Mouse (Mus musculus): Measurements from ENCODE around the gene Cep128. TPM values are rescaled to one million over a fixed set of nuclear protein-coding genes. Genes with fewer than 3 reads are reported as not detected.

The Cep128 gene
- total and polyA plus RNA-seq, 3 experiments, result 12.7 to 40.1 (median 23.3) TPM

- H3K36me3 ChIP-seq (ENCODE audit: control insufficient read depth in 1 of 2, insufficient read depth in 2 of 2, low read length in 2 of 2), result no peaks in the 10 kb centered on the region
- no peaks in the 10 kb centered on the region for H3K9me3 ChIP-seq (replicated peaks; ENCODE audit: insufficient read depth, low read length)
- H3K4me1 ChIP-seq (ENCODE audit: control insufficient read depth in 1 of 2, insufficient read depth in 2 of 2, low read length in 2 of 2), result no peaks in the 10 kb centered on the region
- no peak overlapping the region for H3K27ac ChIP-seq (ENCODE audit: control insufficient read depth, low read depth, low read length)
- no peak for DNase-seq (ENCODE audit: low read depth, low spot score)
- no peak overlapping the region for H3K4me3 ChIP-seq (ENCODE audit: control insufficient read depth in 1 of 2, insufficient read depth in 1 of 2, low read depth in 2 of 2, low read length in 2 of 2)
- no peak overlapping the region for H3K9ac ChIP-seq (ENCODE audit: control insufficient read depth, low read depth, low read length, poor library complexity, severe bottlenecking)
- no peak for TF ChIP-seq MAFK (IDR thresholded peaks at IDR 0.05; ENCODE audit: borderline replicate concordance, low read depth, low read length)
- TF ChIP-seq ETS1 (IDR thresholded peaks at IDR 0.05; ENCODE audit: low read depth, low read length), result no peak
- TF ChIP-seq ZMIZ1 (IDR thresholded peaks at IDR 0.05; ENCODE audit: low read depth, low read length), result no peak
- no peak for TF ChIP-seq POLR2A (IDR thresholded peaks at IDR 0.05; ENCODE audit: control insufficient read depth in 1 of 2, insufficient read depth in 1 of 2, low read depth in 1 of 2, low read length in 2 of 2, poor library complexity in 1 of 2)
- no peak for TF ChIP-seq HCFC1 (IDR thresholded peaks at IDR 0.05; ENCODE audit: low read depth, low read length)
- no peak for TF ChIP-seq TAL1 (IDR thresholded peaks at IDR 0.05; ENCODE audit: low read length)
- TF ChIP-seq CTCF (IDR thresholded peaks at IDR 0.05 in 2 of 3, conservative IDR thresholded peaks at IDR 0.05 in 1 of 3; ENCODE audit: control insufficient read depth in 1 of 3, insufficient read depth in 1 of 3, low read depth in 2 of 3, low read length in 3 of 3, poor library complexity in 1 of 3, severe bottlenecking in 1 of 3), result no peak
- TF ChIP-seq RCOR1 (IDR thresholded peaks at IDR 0.05; ENCODE audit: low read depth, low read length), result no peak
- H3K79me2 ChIP-seq (ENCODE audit: control insufficient read depth, insufficient read depth, low read length, poor library complexity), result no peaks in the 10 kb centered on the region
- no peaks in the 10 kb centered on the region for H3K27me3 ChIP-seq (ENCODE audit: control insufficient read depth in 1 of 2, insufficient read depth in 2 of 2, low read length in 2 of 2)
These were observed 342.8 kb downstream of the Cep128 start for GRCm38 (mm10) chr12:91041363-91041762.

DNA sequence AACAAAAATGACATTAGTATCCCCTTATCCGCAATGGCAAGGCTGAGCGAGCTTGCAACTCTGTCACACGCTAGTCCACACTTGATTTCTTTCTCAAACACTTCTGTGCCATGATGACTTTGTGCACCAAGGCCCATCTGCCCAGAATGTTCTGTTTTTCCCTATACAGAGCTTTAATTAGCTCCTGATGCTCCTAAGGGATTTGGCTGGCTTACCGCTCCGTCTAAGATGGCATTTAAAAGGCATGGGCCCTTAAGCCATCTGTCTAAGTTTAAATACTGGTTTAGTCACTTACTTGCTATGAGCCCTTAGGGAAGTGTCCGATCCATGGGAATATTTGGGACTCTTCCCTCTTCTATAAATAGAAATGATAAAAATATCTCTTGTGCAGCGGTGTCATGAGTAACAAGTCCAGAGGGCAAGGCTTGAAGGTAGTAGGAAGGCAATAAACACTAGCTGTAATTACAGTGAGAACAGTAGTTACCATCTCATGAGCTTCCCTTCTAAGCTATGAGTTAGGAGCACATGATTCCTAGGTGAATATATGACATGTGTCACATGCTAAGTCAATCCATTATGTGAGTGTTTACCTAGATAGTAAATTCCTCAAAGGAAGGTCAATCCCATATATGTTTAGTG lies 343.8 kb downstream of the Cep128 start:
- no peaks in the 10 kb centered on the region for H3K79me2 ChIP-seq (ENCODE audit: control insufficient read depth, insufficient read depth, low read length, poor library complexity)
- H3K9ac ChIP-seq (ENCODE audit: control insufficient read depth, low read depth, low read length, poor library complexity, severe bottlenecking), result no peak overlapping the region
- no peaks in the 10 kb centered on the region for H3K4me1 ChIP-seq (ENCODE audit: control insufficient read depth in 1 of 2, insufficient read depth in 2 of 2, low read length in 2 of 2)
- TF ChIP-seq MEF2A (IDR thresholded peaks at IDR 0.05; ENCODE audit: extremely low read depth, insufficient replicate concordance, low read depth, low read length, poor library complexity, severe bottlenecking), result no peak
- no peak for TF ChIP-seq ZKSCAN1 (IDR thresholded peaks at IDR 0.05; ENCODE audit: low read depth, low read length)
- TF ChIP-seq MYC (IDR thresholded peaks at IDR 0.05; ENCODE audit: low read depth, low read length), result no peak
- TF ChIP-seq GATA1 (IDR thresholded peaks at IDR 0.05; ENCODE audit: low read depth, low read length), result no peak
- no peak for TF ChIP-seq ZNF384 (IDR thresholded peaks at IDR 0.05; ENCODE audit: low read depth, low read length)
- no peak for TF ChIP-seq TCF12 (IDR thresholded peaks at IDR 0.05; ENCODE audit: low read depth, low read length)
- TF ChIP-seq TBP (IDR thresholded peaks at IDR 0.05; ENCODE audit: low read depth, low read length), result no peak
- no peak for TF ChIP-seq NELFE (IDR thresholded peaks at IDR 0.05; ENCODE audit: low read depth, low read length)
- TF ChIP-seq ZC3H11A (IDR thresholded peaks at IDR 0.05; ENCODE audit: low read depth, low read length), result no peak
- no peak for TF ChIP-seq KAT2A (conservative IDR thresholded peaks at IDR 0.05; ENCODE audit: low read depth, low read length)
- no peak for TF ChIP-seq RAD21 (IDR thresholded peaks at IDR 0.05; ENCODE audit: low read depth, low read length)
- no peak for TF ChIP-seq CHD1 (IDR thresholded peaks at IDR 0.05; ENCODE audit: low read depth, low read length)
- TF ChIP-seq UBTF (IDR thresholded peaks at IDR 0.05; ENCODE audit: borderline replicate concordance, insufficient read depth, low read depth, low read length), result no peak
- TF ChIP-seq ELF1 (IDR thresholded peaks at IDR 0.05; ENCODE audit: low read depth, low read length), result no peak
- no peak for TF ChIP-seq SIN3A (IDR thresholded peaks at IDR 0.05; ENCODE audit: low read length)
- no peak for TF ChIP-seq POLR2AphosphoS2 (IDR thresholded peaks at IDR 0.05; ENCODE audit: low read length)
- no peak for DNase-seq (ENCODE audit: low read depth, low spot score)
- no peaks in the 10 kb centered on the region for H3K36me3 ChIP-seq (ENCODE audit: control insufficient read depth in 1 of 2, insufficient read depth in 2 of 2, low read length in 2 of 2)
- H3K4me3 ChIP-seq (ENCODE audit: control insufficient read depth in 1 of 2, insufficient read depth in 1 of 2, low read depth in 2 of 2, low read length in 2 of 2), result no peak overlapping the region
- no peaks in the 10 kb centered on the region for H3K9me3 ChIP-seq (replicated peaks; ENCODE audit: insufficient read depth, low read length)
- no peaks in the 10 kb centered on the region for H3K27me3 ChIP-seq (ENCODE audit: control insufficient read depth in 1 of 2, insufficient read depth in 2 of 2, low read length in 2 of 2)
- H3K27ac ChIP-seq (ENCODE audit: control insufficient read depth, low read depth, low read length), result no peak overlapping the region
